Mouse (Mus musculus): ENCODE results near the gene Txndc15. TPM values are rescaled to one million over a fixed set of nuclear protein-coding genes. Genes with fewer than 3 reads are reported as not detected.
A peak's percentile ranks its signal among the peaks of the same experiment; 100 is the strongest.

The Txndc15 gene
- polyA plus RNA-seq, 1 experiment from 2014 or later: 110 TPM

GRCm38 (mm10) chr13:55733628-55734502 lies 19.4 kb downstream of the Txndc15 start:
- H3K27me3 ChIP-seq: no peaks in the 10 kb centered on the region
- H3K4me1 ChIP-seq: 0 out of 2 replicates have a peak, but pooled peaks cover 4% of the 10 kb centered on the region
- H3K9me3 ChIP-seq: no peaks in the 10 kb centered on the region; the same call in 1 of the 2 replicates
- no peak overlapping the region for H3K9ac ChIP-seq
- H3K4me2 ChIP-seq: no peak overlapping the region
- 72% methylated on average over 22 of the region's 22 CpGs for WGBS
- H3K4me3 ChIP-seq: no peak overlapping the region
- H3K36me3 ChIP-seq: no peaks in the 10 kb centered on the region
- no peak overlapping the region for H3K27ac ChIP-seq
- no peak for ATAC-seq (ENCODE audit: insufficient number of reproducible peaks, insufficient read depth, low FRiP score, low TSS enrichment, low read depth)

DNA sequence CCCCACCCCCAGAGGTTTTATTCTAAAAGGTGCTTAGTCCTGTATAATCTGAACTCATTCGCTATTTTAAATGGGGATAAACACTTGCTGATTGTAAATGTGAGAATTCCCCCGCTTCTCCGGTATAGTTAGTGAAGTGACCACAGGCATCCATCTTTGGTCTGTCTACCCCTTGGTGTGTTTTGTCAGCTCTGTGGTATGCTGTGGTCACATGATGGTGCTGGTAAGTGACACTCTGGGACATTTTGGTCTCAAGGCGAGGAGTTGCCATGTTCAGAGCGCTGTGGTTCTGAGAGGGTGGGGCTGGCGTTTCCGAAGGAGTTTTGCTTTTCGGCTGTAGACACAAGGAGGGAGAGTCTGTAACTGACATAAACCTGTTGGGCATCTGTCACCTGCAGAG lies 23.4 kb downstream of the Txndc15 start:
- H3K27me3 ChIP-seq: no peaks in the 10 kb centered on the region
- H3K4me2 ChIP-seq: no peak overlapping the region
- no peaks in the 10 kb centered on the region for H3K36me3 ChIP-seq
- no peak for ATAC-seq (ENCODE audit: insufficient number of reproducible peaks, insufficient read depth, low FRiP score, low TSS enrichment, low read depth)
- no peak overlapping the region for H3K27ac ChIP-seq
- 92% methylated on average over 8 of the region's 8 CpGs for WGBS
- H3K9me3 ChIP-seq: no peaks in the 10 kb centered on the region; the same call in 1 of the 2 replicates
- H3K4me3 ChIP-seq: no peak overlapping the region
- no peak overlapping the region for H3K9ac ChIP-seq
- 0 out of 2 replicates have a peak, but pooled peaks cover 4% of the 10 kb centered on the region for H3K4me1 ChIP-seq

- no peak overlapping the region for H3K4me2 ChIP-seq
- WGBS: 75% methylated on average over 8 of the region's 8 CpGs
- no peaks in the 10 kb centered on the region for H3K27me3 ChIP-seq
- H3K4me1 ChIP-seq: peaks cover 5% of the 10 kb centered on the region; the same call in 1 of the 2 replicates
- H3K4me3 ChIP-seq: no peak overlapping the region
- ATAC-seq (ENCODE audit: insufficient number of reproducible peaks, insufficient read depth, low FRiP score, low TSS enrichment, low read depth): no peak
- 0 out of 2 replicates have a peak overlapping the region, but pooled peaks have one; percentile 21 for H3K9ac ChIP-seq
- no peak overlapping the region for H3K27ac ChIP-seq
- no peaks in the 10 kb centered on the region for H3K36me3 ChIP-seq
- H3K9me3 ChIP-seq: no peaks in the 10 kb centered on the region; the same call in 1 of the 2 replicates
Observed at GRCm38 (mm10) chr13:55742306-55742705, 27.9 kb downstream of the Txndc15 start.

DNA sequence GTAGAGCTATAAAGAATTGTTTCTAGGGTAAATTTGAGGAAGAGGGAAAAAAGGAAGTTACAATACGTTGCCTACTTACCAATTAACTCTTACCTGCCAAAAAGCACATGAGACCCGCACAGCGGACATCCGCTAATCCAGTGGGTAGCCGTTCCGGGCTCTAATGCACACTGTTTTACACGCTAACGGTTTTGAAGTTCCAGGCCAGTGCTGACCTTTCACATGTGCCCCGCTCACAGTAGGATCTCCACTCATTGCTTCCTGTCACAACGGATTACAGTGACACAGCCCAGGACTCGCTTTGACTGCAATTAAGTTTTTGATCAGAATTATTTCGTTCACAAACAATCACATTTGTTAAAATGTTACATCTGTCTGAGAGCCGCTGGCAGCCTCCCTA lies 39.9 kb downstream of the Txndc15 start:
- WGBS: 55% methylated on average over 13 of the region's 13 CpGs
- 0 out of 2 replicates have a peak overlapping the region, but pooled peaks have one; percentile 36 for H3K9ac ChIP-seq
- no peak overlapping the region for H3K27ac ChIP-seq
- no peak overlapping the region for H3K4me3 ChIP-seq
- peaks cover 29% of the 10 kb centered on the region for H3K4me1 ChIP-seq
- no peak for ATAC-seq (ENCODE audit: insufficient number of reproducible peaks, insufficient read depth, low FRiP score, low TSS enrichment, low read depth)
- no peaks in the 10 kb centered on the region for H3K27me3 ChIP-seq
- H3K36me3 ChIP-seq: no peaks in the 10 kb centered on the region
- H3K9me3 ChIP-seq: no peaks in the 10 kb centered on the region
- no peak overlapping the region for H3K4me2 ChIP-seq

DNA sequence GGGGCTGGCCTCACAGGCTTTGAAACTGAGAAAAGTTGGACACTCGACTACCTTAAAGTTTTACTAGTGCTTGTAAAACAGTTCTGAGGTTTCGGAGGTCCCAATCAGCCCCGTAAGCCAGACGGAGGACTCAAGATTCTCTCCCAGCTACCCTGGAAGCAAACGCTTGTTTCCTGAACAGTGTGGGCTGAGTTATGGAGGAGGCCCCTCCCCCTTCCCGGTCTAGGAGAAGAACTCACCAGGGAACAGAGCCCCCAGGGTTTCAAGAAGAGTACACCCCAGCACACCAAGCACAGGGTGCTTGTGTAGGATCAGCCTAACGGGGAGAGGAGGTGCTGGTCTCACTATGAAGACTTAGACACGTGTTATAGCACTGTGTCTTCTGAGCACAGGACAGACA lies 42.3 kb downstream of the Txndc15 start:
- peak overlapping the region; percentile 43 for H3K4me2 ChIP-seq
- H3K9ac ChIP-seq: peak overlapping the region; percentile 62
- peak overlapping the region; percentile 66 for H3K27ac ChIP-seq
- H3K4me3 ChIP-seq: peak overlapping the region; percentile 7; the same call in 1 of the 2 replicates
- WGBS: 27% methylated on average over 8 of the region's 8 CpGs
- no peak for ATAC-seq (ENCODE audit: insufficient number of reproducible peaks, insufficient read depth, low FRiP score, low TSS enrichment, low read depth)
- no peaks in the 10 kb centered on the region for H3K9me3 ChIP-seq
- peaks cover 35% of the 10 kb centered on the region for H3K4me1 ChIP-seq
- H3K36me3 ChIP-seq: no peaks in the 10 kb centered on the region
- no peaks in the 10 kb centered on the region for H3K27me3 ChIP-seq

- Histone ChIP-seq H3K4me3 (no peak overlapping the region), H3K9ac (no peak overlapping the region), H3K4me1 (peaks cover 38% of the 10 kb centered on the region), H3K36me3 (no peaks in the 10 kb centered on the region), H3K27ac (no peak overlapping the region), H3K4me2 (no peak overlapping the region), H3K27me3 (no peaks in the 10 kb centered on the region), H3K9me3 (no peaks in the 10 kb centered on the region)
- 86% methylated on average over 6 of the region's 6 CpGs for WGBS
- no peak for ATAC-seq (ENCODE audit: insufficient number of reproducible peaks, insufficient read depth, low FRiP score, low TSS enrichment, low read depth)
Observed at GRCm38 (mm10) chr13:55757645-55758044, 43.2 kb downstream of the Txndc15 start.

DNA sequence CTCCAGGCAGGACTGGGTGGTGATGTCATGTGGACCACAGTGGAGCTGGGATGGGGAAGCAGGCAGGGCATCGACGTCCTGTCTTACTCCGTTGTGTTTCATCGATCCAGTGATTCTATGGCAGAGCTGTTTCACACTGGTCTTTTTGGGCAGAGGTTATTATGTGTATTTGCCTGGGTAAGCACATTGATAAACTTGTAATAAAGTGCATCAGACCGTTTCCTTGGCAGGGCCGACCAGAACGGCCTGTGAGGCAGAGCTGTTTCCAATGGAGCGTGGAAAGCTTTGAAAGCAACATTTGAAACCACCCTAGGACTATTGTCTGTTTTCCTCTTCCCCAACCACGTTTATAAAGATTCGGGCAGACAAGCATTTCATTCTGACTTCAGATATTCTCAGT lies 46.1 kb downstream of the Txndc15 start:
- Histone ChIP-seq H3K9ac (peak overlapping the region; percentile 54; the same call in 1 of the 2 replicates), H3K4me3 (no peak overlapping the region), H3K4me2 (peak overlapping the region; percentile 37), H3K9me3 (no peaks in the 10 kb centered on the region), H3K4me1 (peaks cover 35% of the 10 kb centered on the region), H3K27me3 (0 out of 2 replicates have a peak, but pooled peaks cover 6% of the 10 kb centered on the region), H3K27ac (peak overlapping the region; percentile 78), H3K36me3 (no peaks in the 10 kb centered on the region)
- WGBS: 41% methylated on average over 10 of the region's 10 CpGs
- ATAC-seq (ENCODE audit: insufficient number of reproducible peaks, insufficient read depth, low FRiP score, low TSS enrichment, low read depth): no peak

DNA sequence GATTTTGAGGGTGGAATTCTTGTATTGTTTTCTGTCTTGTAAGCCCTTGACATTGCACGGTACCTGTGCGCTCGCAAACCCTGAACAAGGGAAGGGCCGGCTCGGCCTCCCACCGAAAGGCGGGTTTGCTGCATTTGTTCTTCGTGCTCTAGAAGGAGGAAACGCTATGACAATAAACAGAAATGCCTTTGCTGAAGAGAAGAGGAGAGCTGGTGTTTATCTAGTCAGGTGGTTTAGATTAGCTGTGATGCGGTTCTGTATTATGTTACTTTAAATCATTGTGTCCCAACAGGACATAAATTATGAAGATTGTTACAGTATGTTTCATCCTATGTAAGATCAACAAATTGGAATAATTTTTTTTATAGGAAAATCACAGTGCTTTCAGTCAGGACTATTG lies 47.0 kb downstream of the Txndc15 start:
- Histone ChIP-seq H3K36me3 (no peaks in the 10 kb centered on the region), H3K9me3 (no peaks in the 10 kb centered on the region), H3K9ac (no peak overlapping the region), H3K27me3 (0 out of 2 replicates have a peak, but pooled peaks cover 6% of the 10 kb centered on the region), H3K4me1 (peaks cover 33% of the 10 kb centered on the region), H3K4me3 (no peak overlapping the region), H3K4me2 (0 out of 2 replicates have a peak overlapping the region, but pooled peaks have one; percentile 37), H3K27ac (peak overlapping the region; percentile 78)
- no peak for ATAC-seq (ENCODE audit: insufficient number of reproducible peaks, insufficient read depth, low FRiP score, low TSS enrichment, low read depth)
- 44% methylated on average over 10 of the region's 10 CpGs for WGBS

DNA sequence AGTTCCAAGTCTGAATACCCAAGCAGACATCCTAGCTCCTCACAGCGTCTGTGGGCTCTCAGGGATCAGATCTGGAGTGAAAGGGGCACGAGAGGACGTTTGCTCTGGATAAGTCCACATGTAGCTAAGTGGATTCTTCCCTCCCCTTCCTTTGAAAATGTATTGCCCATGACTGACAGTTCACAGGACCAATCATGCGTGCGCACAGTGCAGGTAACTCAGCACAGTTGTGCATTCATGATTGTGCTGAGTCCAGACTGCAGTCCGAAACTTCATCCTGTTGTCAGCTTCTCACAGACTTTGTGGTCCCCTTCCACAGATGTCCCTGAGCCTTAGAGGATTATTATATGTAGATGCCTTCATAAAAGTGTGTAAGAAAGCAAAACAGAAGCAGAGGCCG lies 59.9 kb downstream of the Txndc15 start:
- Histone ChIP-seq H3K4me1 (0 out of 2 replicates have a peak, but pooled peaks cover 6% of the 10 kb centered on the region), H3K9me3 (no peaks in the 10 kb centered on the region), H3K4me2 (no peak overlapping the region), H3K4me3 (no peak overlapping the region), H3K27ac (no peak overlapping the region), H3K9ac (no peak overlapping the region), H3K36me3 (0 out of 2 replicates have a peak, but pooled peaks cover 3% of the 10 kb centered on the region), H3K27me3 (no peaks in the 10 kb centered on the region)
- 79% methylated on average over 7 of the region's 7 CpGs for WGBS
- ATAC-seq (ENCODE audit: insufficient number of reproducible peaks, insufficient read depth, low FRiP score, low TSS enrichment, low read depth): no peak

- 37% methylated on average over 11 of the region's 11 CpGs for WGBS
- Histone ChIP-seq H3K36me3 (0 out of 2 replicates have a peak, but pooled peaks cover 3% of the 10 kb centered on the region), H3K27ac (no peak overlapping the region), H3K4me1 (0 out of 2 replicates have a peak, but pooled peaks cover 6% of the 10 kb centered on the region), H3K4me2 (no peak overlapping the region), H3K27me3 (no peaks in the 10 kb centered on the region), H3K9me3 (no peaks in the 10 kb centered on the region), H3K4me3 (no peak overlapping the region), H3K9ac (no peak overlapping the region)
- no peak for ATAC-seq (ENCODE audit: insufficient number of reproducible peaks, insufficient read depth, low FRiP score, low TSS enrichment, low read depth)
Observed at GRCm38 (mm10) chr13:55775056-55775455, 60.6 kb downstream of the Txndc15 start.

Data from embryonic facial prominence, embryonic 13.5 days (tissue).